Mouse (Mus musculus): ENCODE results near the gene Usb1. TPM values are rescaled to one million over a fixed set of nuclear protein-coding genes. Genes with fewer than 3 reads are reported as not detected.

The Usb1 gene
- 10 to 100 TPM; 17.9 to 22.2 TPM for total RNA-seq (2021)
- long read RNA-seq, experiment 1, transcript Usb1-201 (7 exons, 1,758 nt), result major isoform, 9 of 14 reads
- long read RNA-seq, experiment 1, partial matches to known transcripts, result 1 of 14 reads
- long read RNA-seq, experiment 1, other reads (novel, unspliced or antisense), result 4 of 14 reads
- long read RNA-seq, experiment 2, transcript Usb1-201 (7 exons, 1,758 nt), result major isoform, 19 of 26 reads
- long read RNA-seq, experiment 2, partial matches to known transcripts, result 2 of 26 reads
- long read RNA-seq, experiment 2, other reads (novel, unspliced or antisense), result 4 of 26 reads

GRCm38 (mm10) chr8:95331720-95332436 lies at the start of gene Usb1, which contains the start of gene Zfp319:
Gene Usb1, plus strand, starts transcription at chr8:95332284.
Gene Zfp319, minus strand, starts transcription at chr8:95331950.
- DNase-seq (ENCODE audit: low spot score in 2 of 2), result peak; percentile 97

GRCm38 (mm10) chr8:95289066-95289650 lies 42.9 kb upstream of the Usb1 start:
- DNase-seq (ENCODE audit: low spot score in 2 of 2), result no peak

GRCm38 (mm10) chr8:95293172-95293571 lies 38.9 kb upstream of the Usb1 start:
- peak; percentile 61 to 77 for DNase-seq (ENCODE audit: low spot score in 2 of 2)

- no peak for DNase-seq (ENCODE audit: low spot score in 2 of 2)
Measured at GRCm38 (mm10) chr8:95293891-95294290, 38.2 kb upstream of the Usb1 start.

- no peak for DNase-seq (ENCODE audit: low spot score in 2 of 2)
Measured at GRCm38 (mm10) chr8:95302410-95302809, 29.7 kb upstream of the Usb1 start.

GRCm38 (mm10) chr8:95305526-95305925 lies 26.6 kb upstream of the Usb1 start:
- DNase-seq (ENCODE audit: low spot score in 2 of 2), result no peak

- no peak for DNase-seq (ENCODE audit: low spot score in 2 of 2)
Measured at GRCm38 (mm10) chr8:95306431-95306830, 25.7 kb upstream of the Usb1 start, which contains the start of gene Cngb1. Gene Cngb1, minus strand, starts transcription at chr8:95306585.

GRCm38 (mm10) chr8:95310342-95310970 lies 21.6 kb upstream of the Usb1 start, which contains the start of gene Tepp:
Gene Tepp, plus strand, starts transcription at chr8:95310566.
- no peak for DNase-seq (ENCODE audit: low spot score in 2 of 2)

- no peak for DNase-seq (ENCODE audit: low spot score in 2 of 2)
Measured at GRCm38 (mm10) chr8:95312836-95313235, 19.2 kb upstream of the Usb1 start.

- no peak for DNase-seq (ENCODE audit: low spot score in 2 of 2)
Measured at GRCm38 (mm10) chr8:95313857-95314256, 18.2 kb upstream of the Usb1 start.

GRCm38 (mm10) chr8:95314707-95315106 lies 17.4 kb upstream of the Usb1 start:
- DNase-seq (ENCODE audit: low spot score in 2 of 2), result no peak

- no peak for DNase-seq (ENCODE audit: low spot score in 2 of 2)
Measured at GRCm38 (mm10) chr8:95315350-95315749, 16.7 kb upstream of the Usb1 start.

- no peak for DNase-seq (ENCODE audit: low spot score in 2 of 2)
Measured at GRCm38 (mm10) chr8:95320224-95321139, 11.6 kb upstream of the Usb1 start.

- DNase-seq (ENCODE audit: low spot score in 2 of 2), result no peak
Measured at GRCm38 (mm10) chr8:95323201-95323600, 8.9 kb upstream of the Usb1 start.

- DNase-seq (ENCODE audit: low spot score in 2 of 2), result no peak
Measured at GRCm38 (mm10) chr8:95324646-95325045, 7.4 kb upstream of the Usb1 start.

- no peak for DNase-seq (ENCODE audit: low spot score in 2 of 2)
Measured at GRCm38 (mm10) chr8:95326822-95327221, 5.3 kb upstream of the Usb1 start.

- DNase-seq (ENCODE audit: low spot score in 2 of 2), result no peak
Measured at GRCm38 (mm10) chr8:95327866-95328465, 4.1 kb upstream of the Usb1 start.

GRCm38 (mm10) chr8:95330367-95330766 lies 1.7 kb upstream of the Usb1 start:
- DNase-seq (ENCODE audit: low spot score in 2 of 2), result no peak

- peak in 1 of 2 experiments; percentile 77 for DNase-seq (ENCODE audit: low spot score in 2 of 2)
Measured at GRCm38 (mm10) chr8:95331156-95331719, 846 bp upstream of the Usb1 start.
